In the genomic region with DNA sequence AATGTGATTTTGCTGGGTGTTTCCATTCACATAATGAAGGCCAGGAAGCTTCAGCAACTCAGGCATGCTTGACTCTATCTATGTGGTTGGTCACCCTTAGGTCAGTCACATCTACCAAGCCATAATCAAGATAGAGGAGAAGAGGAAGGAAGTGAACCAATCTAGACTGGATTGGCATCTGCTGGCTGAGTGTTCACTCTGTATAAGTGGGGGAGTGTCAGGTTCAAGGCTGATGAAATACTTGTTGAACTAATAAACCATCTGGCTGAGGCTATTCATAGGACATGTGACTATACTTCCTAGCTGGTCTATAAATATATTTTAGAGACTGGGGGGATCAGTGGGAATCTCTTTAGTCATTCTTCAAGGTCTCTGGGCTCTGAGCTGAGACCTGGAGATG, we compare ENCODE assay signal across 21 mouse cellular contexts.
DNase-seq lines count a peak whose midpoint lies in the region; ATAC-seq and TF ChIP-seq lines count a peak whose summit lies in the region.
"Had no signal": no experiment of that assay in that cellular context is flagged by ENCODE, and none has a peak within 500 bp of the region (broad histone marks: within the 10 kb centered on the region; RNA-seq: fewer than 3 reads in every experiment).

No protein-coding gene starts in this region.

- no peaks in the 10 kb centered on the region for H3K4me1 ChIP-seq in lung, postnatal 0 days (ENCODE audit: insufficient read depth, low read depth, low read length)
- no peaks in the 10 kb centered on the region for H3K4me1 ChIP-seq in lung, adult 2 months (ENCODE audit: control insufficient read depth, insufficient read depth, low read length)
- 0 out of 2 replicates have a peak, but pooled peaks cover 7% of the 10 kb centered on the region for H3K4me1 ChIP-seq in forebrain, embryonic 15.5 days
- H3K4me1 ChIP-seq: embryonic facial prominence, embryonic 10.5 days; forebrain, embryonic 13.5 days had no signal

- H3K9me3 ChIP-seq in lung, postnatal 0 days (ENCODE audit: low read length) = no peaks in the 10 kb centered on the region
- no peaks in the 10 kb centered on the region for H3K9me3 ChIP-seq in forebrain, embryonic 15.5 days
- H3K9me3 ChIP-seq: embryonic facial prominence, embryonic 10.5 days; embryonic facial prominence, embryonic 12.5 days; forebrain, embryonic 13.5 days had no signal

- peak; percentile 62 for ATAC-seq in lung, postnatal 0 days
- ATAC-seq in forebrain, embryonic 15.5 days (replicated peaks) = no peak
- ATAC-seq: activated CD4-positive, CD25-positive, alpha-beta regulatory T cell, adult 4 months; forebrain, embryonic 13.5 days; forebrain, embryonic 16.5 days; Patski had no signal

- no peak for TF ChIP-seq POLR2A in lung, adult 2 months (IDR thresholded peaks at IDR 0.05; ENCODE audit: borderline replicate concordance, extremely low read depth, low read depth, low read length)

- H3K4me3 ChIP-seq in lung, postnatal 0 days (ENCODE audit: low read depth, low read length) = no peak overlapping the region
- no peak overlapping the region for H3K4me3 ChIP-seq in lung, adult 2 months (replicated peaks; ENCODE audit: extremely low read depth, low read depth, low read length)
- H3K4me3 ChIP-seq in forebrain, embryonic 15.5 days = no peak overlapping the region
- H3K4me3 ChIP-seq: embryonic facial prominence, embryonic 10.5 days; embryonic facial prominence, embryonic 12.5 days; forebrain, embryonic 13.5 days had no signal

- DNase-seq in heart, adult 11 months = peak; percentile 63
- DNase-seq in heart, adult 9 months (ENCODE audit: low spot score in 2 of 2) = no peak
- peak; percentile 62 for DNase-seq in lung, postnatal 0 days (ENCODE audit: low spot score)
- no peak for DNase-seq in lung, postnatal 4 days
- peak; percentile 37 for DNase-seq in lung, postnatal 36 days
- no peak for DNase-seq in lung, adult 2 months
- DNase-seq: adrenal gland, adult 8-10 months; adrenal gland, postnatal 14 days; adrenal gland, postnatal 36 days; cerebellum, adult 11-12 months; cerebellum, adult 2 months; cerebellum, adult 9-10 months; cerebellum, postnatal 10 days; cerebellum, postnatal 25 days had no signal

- H3K27ac ChIP-seq in lung, postnatal 0 days (ENCODE audit: low read length) = no peak overlapping the region
- H3K27ac ChIP-seq in forebrain, embryonic 15.5 days (replicated peaks) = no peak overlapping the region
- H3K27ac ChIP-seq: embryonic facial prominence, embryonic 10.5 days; embryonic facial prominence, embryonic 12.5 days; forebrain, embryonic 13.5 days had no signal

- peak; percentile 22; the same call in 1 of the 2 replicates for TF ChIP-seq EP300 in lung, postnatal 0 days (IDR thresholded peaks at IDR 0.05)

- no peak overlapping the region for H3K4me2 ChIP-seq in lung, postnatal 0 days (replicated peaks; ENCODE audit: low read depth, low read length)
- no peak overlapping the region for H3K4me2 ChIP-seq in forebrain, embryonic 15.5 days (replicated peaks)
- H3K4me2 ChIP-seq: embryonic facial prominence, embryonic 12.5 days; forebrain, embryonic 13.5 days had no signal

- no peak overlapping the region for H3K9ac ChIP-seq in lung, postnatal 0 days (replicated peaks; ENCODE audit: low read depth)
- no peak overlapping the region for H3K9ac ChIP-seq in forebrain, embryonic 15.5 days (replicated peaks)
- H3K9ac ChIP-seq: embryonic facial prominence, embryonic 12.5 days; forebrain, embryonic 13.5 days had no signal

- H3K36me3 ChIP-seq in lung, postnatal 0 days (ENCODE audit: insufficient read depth, low read length) = no peaks in the 10 kb centered on the region
- no peaks in the 10 kb centered on the region for H3K36me3 ChIP-seq in forebrain, embryonic 15.5 days
- H3K36me3 ChIP-seq: embryonic facial prominence, embryonic 10.5 days; embryonic facial prominence, embryonic 12.5 days had no signal

- no peak for TF ChIP-seq CTCF in lung, postnatal 0 days (IDR thresholded peaks at IDR 0.05)
- no peak for TF ChIP-seq CTCF in lung, adult 2 months (IDR thresholded peaks at IDR 0.05; ENCODE audit: insufficient read depth, low read length)

- H3K27me3 ChIP-seq in lung, postnatal 0 days (replicated peaks; ENCODE audit: insufficient read depth, low read length) = no peaks in the 10 kb centered on the region
- H3K27me3 ChIP-seq in forebrain, embryonic 15.5 days = no peaks in the 10 kb centered on the region
- H3K27me3 ChIP-seq: embryonic facial prominence, embryonic 12.5 days; forebrain, embryonic 13.5 days; Patski had no signal

Comparison
In these comparisons a context has a peak if more than half of its experiments do, and no peak if none do; other contexts are left out.
1. DNase-seq: peak in heart, adult 11 months (single experiment), lung, postnatal 0 days (single experiment) and lung, postnatal 36 days (single experiment); none in heart, adult 9 months (0 of 2), lung, postnatal 4 days (0 of 2) and lung, adult 2 months (single experiment).